Mouse (Mus musculus): Measurements from ENCODE around the gene Bmp5. TPM values are rescaled to one million over a fixed set of nuclear protein-coding genes. Genes with fewer than 3 reads are reported as not detected.

Bmp5 gene
- polyA plus RNA-seq (2017; shearing (Covaris generic)), result not detected

GRCm38 (mm10) chr9:75775129-75775845, at the start of gene Bmp5:
Gene Bmp5, plus strand, starts transcription at chr9:75775364.

Other genes with a start within 250 kb of the Bmp5 start
- 100 to 1,000 TPM; 117 to 158 TPM for gene Tmod3, start 215.7 kb upstream of the Bmp5 start, polyA plus RNA-seq (2017; shearing (Covaris generic))
- gene Tmod2, start 164.0 kb upstream of the Bmp5 start, polyA plus RNA-seq (2017; shearing (Covaris generic)), result under 1 TPM in 1 of 2 experiments, not detected in 1; 0.37 TPM
- gene Lysmd2, start 149.6 kb upstream of the Bmp5 start, polyA plus RNA-seq (2017; shearing (Covaris generic)), result 10 to 100 TPM; 42.5 to 72.1 TPM
- under 1 TPM in 1 of 2 experiments, not detected in 1; 0.10 TPM for gene Scg3, start 91.3 kb upstream of the Bmp5 start, polyA plus RNA-seq (2017; shearing (Covaris generic))
- gene Hmgcll1, start 239.5 kb downstream of the Bmp5 start, polyA plus RNA-seq (2017; shearing (Covaris generic)), result under 1 TPM; 0.29 to 0.44 TPM

All from activated CD4-positive, CD25-positive, alpha-beta regulatory T cell (primary cell).